Mouse (Mus musculus) liver, embryonic 11.5 days (tissue): ENCODE data around the gene Slc3a2. TPM values are rescaled to one million over a fixed set of nuclear protein-coding genes. Genes with fewer than 3 reads are reported as not detected.

Source experiments
- ATAC-seq: fragments of 200-750 bp; cut with Nextera tagmentation; replicated peaks from 2 replicates; pipeline ENCODE4 v1.8.0; 2017; ENCODE audit warnings: moderate number of reproducible peaks, mild to moderate bottlenecking, moderate TSS enrichment, moderate library complexity; ENCODE audit not compliant: low FRiP score
- DNase-seq: peaks from one replicate; pipeline ENCODE4 v3.0.0-alpha.2; 2017; ENCODE audit warnings: low spot score
- H3K27ac ChIP-seq: fragments of 300-500 bp; sonication (generic); 2 replicates; pipeline ENCODE4 v1.5.1; 2014; ENCODE audit warnings: mild to moderate bottlenecking, low read depth, low read length, control low read depth
- H3K27me3 ChIP-seq: fragments of 300-500 bp; sonication (generic); replicated peaks from 2 replicates; pipeline ENCODE4 v1.6.1; 2014; ENCODE audit warnings: low read length, mixed read lengths; ENCODE audit not compliant: control insufficient read depth, insufficient read depth
- H3K36me3 ChIP-seq: fragments of 300-500 bp; sonication (generic); 2 replicates; pipeline ENCODE4 v1.6.1; 2014; ENCODE audit warnings: mild to moderate bottlenecking, low read length, moderate library complexity, mixed read lengths; ENCODE audit not compliant: control insufficient read depth, insufficient read depth
- H3K4me1 ChIP-seq: fragments of 300-500 bp; sonication (generic); replicated peaks from 2 replicates; pipeline ENCODE4 v1.6.1; 2014; ENCODE audit warnings: low read length, mixed read lengths; ENCODE audit not compliant: control insufficient read depth, insufficient read depth
- H3K4me2 ChIP-seq: fragments of 300-500 bp; sonication (generic); 2 replicates; pipeline ENCODE4 v1.6.1; 2014; ENCODE audit warnings: mild to moderate bottlenecking, control low read depth, moderate library complexity
- H3K4me3 ChIP-seq: fragments of 300-500 bp; sonication (generic); 2 replicates; pipeline ENCODE4 v1.5.1; 2014; ENCODE audit warnings: low read depth, low read length, control low read depth
- H3K9ac ChIP-seq: fragments of 300-500 bp; sonication (generic); 2 replicates; pipeline ENCODE4 v1.6.1; 2014; ENCODE audit warnings: low read depth, low read length, control low read depth
- H3K9me3 ChIP-seq: fragments of 300-500 bp; sonication (generic); 2 replicates; pipeline ENCODE4 v1.6.1; 2016; ENCODE audit warnings: low read length, inconsistent platforms, mixed read lengths; ENCODE audit not compliant: control insufficient read depth
- WGBS: fragments of 180-500 bp; shearing (Covaris S2); extraction: QIAGEN DNeasy Blood & Tissue Kit; methylation state at CpG from one replicate; pipeline ENCODE4 v1.1.7; 2014; 5-methylcytosine and 5-hydroxymethylcytosine counted together
- polyA plus RNA-seq: library from polyadenylated mRNA; unstranded; fragments of >200 nt; fragmentation: Nextera tagmentation; extraction: Ambion mirVana; gene quantifications from 2 replicates; pipeline ENCODE4 v1.2.1, GENCODE M21; 2014

Slc3a2 gene
- 150 and 159 TPM in 2 replicates for polyA plus RNA-seq

GRCm38 (mm10) chr19:8722907-8723573 is at the start of gene Slc3a2:
Gene Slc3a2 (minus strand): TSS chr19:8723369.
- Histone ChIP-seq H3K4me3 (peak within 1 kb of the TSS; percentile 88), H3K4me1 (peaks cover 20% of the 10 kb centered on the region), H3K27me3 (no peaks in the 10 kb centered on the region), H3K9ac (peak within 1 kb of the TSS; percentile 98), H3K9me3 (no peaks in the 10 kb centered on the region), H3K27ac (peak within 1 kb of the TSS; percentile 98), H3K4me2 (peak within 1 kb of the TSS; percentile 87), H3K36me3 (peaks cover 22% of the 10 kb centered on the region)
- DNase-seq (peak; percentile 91), ATAC-seq (peak; percentile 89)
- WGBS: under 1% methylated on average over 50 of the region's 50 CpGs

- Histone ChIP-seq H3K9me3 (no peaks in the 10 kb centered on the region), H3K36me3 (peaks cover 46% of the 10 kb centered on the region), H3K4me2 (peak within 1 kb of the TSS; percentile 83), H3K9ac (peak within 1 kb of the TSS; percentile 97), H3K27ac (peak within 1 kb of the TSS; percentile 76), H3K4me1 (peaks cover 33% of the 10 kb centered on the region), H3K27me3 (no peaks in the 10 kb centered on the region), H3K4me3 (peak within 1 kb of the TSS; percentile 91)
- ATAC-seq (peak; percentile 40), DNase-seq (peak; percentile 81)
- 18% methylated on average over 29 of the region's 29 CpGs for WGBS
Measured at GRCm38 (mm10) chr19:8770567-8771270, 47.5 kb upstream of the Slc3a2 start, which contains the start of gene Tmem223. Gene Tmem223 (plus strand): TSS chr19:8770996.

- Histone ChIP-seq H3K36me3 (peaks cover 68% of the 10 kb centered on the region), H3K4me2 (no peak overlapping the region), H3K27ac (no peak overlapping the region), H3K9me3 (no peaks in the 10 kb centered on the region; the same call in 1 of the 2 replicates), H3K4me3 (no peak overlapping the region), H3K4me1 (peaks cover 5% of the 10 kb centered on the region), H3K9ac (no peak overlapping the region), H3K27me3 (no peaks in the 10 kb centered on the region)
- DNase-seq (no peak), ATAC-seq (no peak)
- WGBS: 93% methylated on average over 9 of the region's 9 CpGs
Measured at GRCm38 (mm10) chr19:8765562-8765961, 42.4 kb upstream of the Slc3a2 start.

- no peaks in the 10 kb centered on the region; the same call in 1 of the 2 replicates for H3K9me3 ChIP-seq
- H3K27ac ChIP-seq: no peak overlapping the region
- H3K4me3 ChIP-seq: no peak overlapping the region
- no peak overlapping the region for H3K4me2 ChIP-seq
- H3K9ac ChIP-seq: no peak overlapping the region
- DNase-seq: no peak
- 84% methylated on average over 4 of the region's 4 CpGs for WGBS
- peaks cover 56% of the 10 kb centered on the region for H3K36me3 ChIP-seq
- H3K27me3 ChIP-seq: no peaks in the 10 kb centered on the region
- no peak for ATAC-seq
- peaks cover 10% of the 10 kb centered on the region for H3K4me1 ChIP-seq
Measured at GRCm38 (mm10) chr19:8763276-8763675, 40.1 kb upstream of the Slc3a2 start.

- H3K27me3 ChIP-seq: no peaks in the 10 kb centered on the region
Measured at GRCm38 (mm10) chr19:8760757-8761156, 37.6 kb upstream of the Slc3a2 start.

DNA sequence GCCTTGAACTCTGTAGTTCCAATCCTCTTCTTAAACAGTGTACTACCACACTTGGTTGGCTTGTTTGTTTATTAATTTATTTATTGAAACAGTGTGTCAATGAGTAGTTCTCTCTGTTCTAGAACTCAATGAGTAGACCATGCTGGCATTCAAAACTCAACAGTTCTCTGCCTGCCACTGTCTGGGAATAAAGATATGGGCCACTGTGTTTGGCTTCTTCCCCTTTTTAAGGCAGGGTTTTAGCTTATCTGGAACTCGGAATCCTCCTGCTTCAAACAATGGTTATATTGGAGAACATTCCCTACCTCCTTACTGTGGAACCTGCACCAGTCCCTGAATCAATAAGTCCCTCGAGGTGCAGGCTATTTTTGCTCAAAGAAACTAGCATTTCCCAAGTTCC is 35.7 kb upstream of the Slc3a2 start:
- Histone ChIP-seq H3K4me3 (peak overlapping the region; percentile 89), H3K9me3 (no peaks in the 10 kb centered on the region), H3K36me3 (peaks cover 23% of the 10 kb centered on the region), H3K4me2 (peak overlapping the region; percentile 85), H3K27ac (peak overlapping the region; percentile 53), H3K9ac (peak overlapping the region; percentile 64), H3K4me1 (peaks cover 18% of the 10 kb centered on the region), H3K27me3 (no peaks in the 10 kb centered on the region)
- ATAC-seq (no peak), DNase-seq (no peak)
- 46% methylated on average over 2 of the region's 2 CpGs for WGBS

More at GRCm38 (mm10) chr19:8760757-8761156, 37.6 kb upstream of the Slc3a2 start:
- H3K9me3 ChIP-seq: no peaks in the 10 kb centered on the region; the same call in 1 of the 2 replicates
- DNase-seq: no peak
- peaks cover 33% of the 10 kb centered on the region for H3K36me3 ChIP-seq
- no peak overlapping the region for H3K4me2 ChIP-seq
- no peak overlapping the region for H3K27ac ChIP-seq
- H3K4me1 ChIP-seq: peaks cover 12% of the 10 kb centered on the region
- no peak overlapping the region for H3K9ac ChIP-seq
- WGBS: 88% methylated on average over 2 of the region's 2 CpGs
- no peak for ATAC-seq
- H3K4me3 ChIP-seq: no peak overlapping the region

DNA sequence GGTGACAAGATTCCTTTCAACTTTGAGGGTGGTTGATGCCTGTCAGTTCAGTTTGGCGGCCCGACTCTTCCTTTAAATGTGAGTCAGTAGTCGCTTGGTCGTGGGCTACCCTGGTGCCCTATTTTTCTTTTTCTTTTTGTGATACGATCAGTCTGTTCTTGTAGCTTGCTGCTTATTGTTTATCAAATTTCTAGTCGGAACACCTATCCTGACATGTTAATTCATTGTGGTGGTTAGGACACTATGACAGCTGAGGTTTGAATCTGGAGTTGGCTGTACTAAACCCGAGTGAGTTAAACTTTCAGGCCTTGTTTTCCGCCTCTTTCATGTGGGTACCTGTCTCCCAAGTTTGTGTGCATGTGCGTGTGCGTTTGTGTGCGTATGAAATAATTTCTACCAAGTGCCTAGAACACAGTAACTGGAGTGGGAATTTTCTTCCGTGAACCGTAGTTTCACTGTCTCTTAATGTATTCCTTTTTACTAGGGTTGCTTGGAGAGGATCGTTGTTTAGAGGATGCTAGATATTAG is 34.4 kb upstream of the Slc3a2 start:
- ATAC-seq (no peak; the same call in 1 of the 2 replicates), DNase-seq (no peak)
- H3K27ac ChIP-seq: peak overlapping the region; percentile 93
- H3K4me1 ChIP-seq: peaks cover 18% of the 10 kb centered on the region
- H3K9ac ChIP-seq: peak overlapping the region; percentile 93
- H3K4me2 ChIP-seq: peak overlapping the region; percentile 85
- peaks cover 18% of the 10 kb centered on the region for H3K36me3 ChIP-seq
- H3K27me3 ChIP-seq: no peaks in the 10 kb centered on the region
- peak overlapping the region; percentile 89 for H3K4me3 ChIP-seq
- 5% methylated on average over 14 of the region's 14 CpGs for WGBS
- H3K9me3 ChIP-seq: no peaks in the 10 kb centered on the region

DNA sequence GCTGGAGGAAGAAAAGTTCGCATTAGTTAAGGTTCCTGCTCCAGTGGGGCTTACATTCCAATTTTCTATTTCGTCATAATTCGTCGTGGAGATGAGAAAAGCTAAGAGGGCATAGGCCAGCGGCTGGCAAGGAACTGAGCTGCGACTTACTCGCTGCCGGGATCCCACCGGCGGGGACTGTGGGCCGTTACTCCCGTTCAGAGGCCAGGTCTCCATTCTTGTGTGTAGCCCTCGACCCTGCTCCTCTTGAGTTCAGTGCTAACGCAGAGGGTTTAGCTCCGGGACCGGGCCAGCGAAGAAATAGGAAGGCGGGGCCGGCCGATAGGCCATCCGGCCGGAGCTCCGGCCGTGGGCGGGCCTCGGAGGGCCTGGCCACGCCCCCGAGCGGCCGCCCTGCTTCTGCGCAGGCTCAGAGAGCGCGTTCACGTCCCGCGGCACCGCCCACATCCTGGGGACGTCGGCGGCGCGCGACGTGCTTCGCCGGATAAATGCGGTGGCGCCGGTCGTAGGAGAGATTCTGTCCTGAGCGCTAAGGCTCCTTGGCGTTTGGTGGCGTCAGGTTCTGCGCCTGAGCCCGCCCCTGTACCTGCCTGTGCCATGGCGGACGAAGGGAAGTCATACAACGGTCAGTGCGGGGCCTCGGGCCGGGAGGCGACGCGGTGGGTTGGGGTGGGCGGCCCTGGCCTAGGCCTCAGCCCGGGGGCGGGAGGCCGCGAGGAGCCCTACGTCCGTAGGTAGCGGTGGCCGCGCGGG is 33.6 kb upstream of the Slc3a2 start, which contains the start of gene Nxf1:
Gene Nxf1, plus strand, starts transcription at position 439 of the 753 bp plus-strand sequence.
- WGBS: under 1% methylated on average over 75 of the region's 75 CpGs
- peaks cover 15% of the 10 kb centered on the region for H3K36me3 ChIP-seq
- peak; percentile 90 for DNase-seq

More for the DNA sequence above, 33.6 kb upstream of the Slc3a2 start, which contains the start of gene Nxf1:
- no peaks in the 10 kb centered on the region for H3K27me3 ChIP-seq
- H3K9ac ChIP-seq: peak within 1 kb of the TSS; percentile 93
- H3K4me3 ChIP-seq: peak within 1 kb of the TSS; percentile 89
- peak within 1 kb of the TSS; percentile 85 for H3K4me2 ChIP-seq
- peak; percentile 85 for ATAC-seq
- H3K4me1 ChIP-seq: peaks cover 18% of the 10 kb centered on the region
- peak within 1 kb of the TSS; percentile 93 for H3K27ac ChIP-seq
- H3K9me3 ChIP-seq: no peaks in the 10 kb centered on the region
